Mouse (Mus musculus) cortical plate, adult 2 months (tissue): Measurements from ENCODE around the gene Fbxo4.

ENCODE experiments used
- CTCF ChIP-seq: fragments of 200-500 bp; IDR thresholded peaks from 2 replicates; pipeline ENCODE4 v1.5.1; 2011; ENCODE audit warnings: mild to moderate bottlenecking, control low read depth, low read length; ENCODE audit not compliant: insufficient read depth; ENCODE audit errors: extremely low read depth
- POLR2A ChIP-seq: fragments of 200-500 bp; IDR thresholded peaks from 2 replicates; pipeline ENCODE4 v1.6.1; 2011; ENCODE audit warnings: mild to moderate bottlenecking, low read length, control low read depth; ENCODE audit not compliant: insufficient read depth; ENCODE audit errors: extremely low read depth

DNA sequence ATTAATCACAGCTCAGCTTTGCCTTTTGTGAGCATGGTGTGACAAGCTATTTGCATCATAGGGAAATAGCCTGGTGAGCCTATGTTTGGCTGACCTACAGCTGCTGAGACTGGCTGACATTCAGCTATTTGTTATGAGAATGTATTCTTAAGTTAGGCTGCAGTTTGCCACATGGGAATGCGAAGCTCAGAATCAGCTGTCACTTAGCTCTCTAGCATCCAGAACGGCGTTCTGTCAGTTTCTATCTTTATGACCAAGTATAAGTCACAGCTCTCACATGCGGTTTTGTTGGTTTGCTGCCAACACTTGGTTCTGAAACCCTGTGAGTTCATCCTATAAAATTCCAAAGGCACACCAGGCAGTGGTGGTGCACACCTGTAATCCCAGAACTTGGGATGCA lies 41.3 kb upstream of the Fbxo4 start:
- no peak for TF ChIP-seq CTCF
- no peak for TF ChIP-seq POLR2A
